Mouse (Mus musculus) gastrocnemius, postnatal 36 days (tissue): Measurements from ENCODE around the gene Eaf1. TPM values are rescaled to one million over a fixed set of nuclear protein-coding genes. Genes with fewer than 3 reads are reported as not detected.
"Not testable (repeated sequence)": the region's sequence is repeated elsewhere in the genome, so short reads cannot be mapped to it uniquely, and the experiment has no call there.

Source experiments
- DNase-seq, 2 experiments: peaks; one replicate each; pipeline ENCODE4 v3.0.0; 2022
- intact Hi-C: fragments of 180-260 bp; cut with DNase I; formaldehyde crosslinking; loops from one replicate; pipeline ENCODE4 v1.15.1; 2025
- long read RNA-seq, 2 experiments: library from polyadenylated mRNA; stranded (forward); transcript quantifications; one replicate each; pipeline ENCODE4 v2.0.0; 2021
- total RNA-seq, 2 experiments: library from RNA; stranded (reverse); gene quantifications; 2 replicates each; pipeline ENCODE4 v1.2.3; 2021

Gene Eaf1
- total RNA-seq, result 10 to 100 TPM; 10.5 to 11.7 TPM
- long read RNA-seq, experiment 1, full-length matches to known transcripts, result 2 of 8 reads
- long read RNA-seq, experiment 1, partial matches to known transcripts, result 0 of 8 reads
- long read RNA-seq, experiment 1, other reads (novel, unspliced or antisense), result 6 of 8 reads
- long read RNA-seq, experiment 2, full-length matches to known transcripts, result 4 of 4 reads
- long read RNA-seq, experiment 2, partial matches to known transcripts, result 0 of 4 reads
- long read RNA-seq, experiment 2, other reads (novel, unspliced or antisense), result 0 of 4 reads

DNA sequence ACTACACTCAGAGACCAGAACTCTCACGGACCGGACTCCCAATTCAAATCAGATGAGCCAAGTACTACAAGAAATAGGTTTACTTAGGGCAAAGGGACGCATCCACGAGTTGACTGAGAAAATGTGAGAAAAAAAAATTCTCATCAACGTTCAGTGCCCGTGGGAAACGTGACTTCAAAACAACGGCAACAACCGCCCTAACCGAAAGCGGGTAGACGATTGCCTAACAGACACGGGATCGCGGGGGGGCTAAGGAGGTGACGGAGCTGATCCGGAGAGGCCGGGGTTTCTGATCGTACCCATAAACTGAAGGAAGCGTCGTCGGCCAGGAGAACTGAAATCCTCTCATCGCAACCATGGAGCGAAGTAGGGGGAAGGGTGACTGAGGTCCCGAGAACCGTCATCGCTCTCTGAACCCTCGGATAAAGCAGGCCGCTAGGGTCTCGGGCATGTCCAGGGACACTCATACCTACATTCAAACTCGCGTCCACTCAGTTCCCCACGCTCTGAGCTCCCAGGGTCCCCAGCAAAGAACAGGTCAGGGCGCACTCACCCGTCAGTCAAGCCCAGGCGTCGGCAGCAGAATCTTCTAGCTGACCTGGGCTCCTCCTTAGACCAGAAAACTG lies at the start of gene Eaf1:
Gene Eaf1, plus strand, starts transcription at position 51 of the 626 bp plus-strand sequence.
- no peak for DNase-seq
- intact Hi-C loops, result no loop called here

DNA sequence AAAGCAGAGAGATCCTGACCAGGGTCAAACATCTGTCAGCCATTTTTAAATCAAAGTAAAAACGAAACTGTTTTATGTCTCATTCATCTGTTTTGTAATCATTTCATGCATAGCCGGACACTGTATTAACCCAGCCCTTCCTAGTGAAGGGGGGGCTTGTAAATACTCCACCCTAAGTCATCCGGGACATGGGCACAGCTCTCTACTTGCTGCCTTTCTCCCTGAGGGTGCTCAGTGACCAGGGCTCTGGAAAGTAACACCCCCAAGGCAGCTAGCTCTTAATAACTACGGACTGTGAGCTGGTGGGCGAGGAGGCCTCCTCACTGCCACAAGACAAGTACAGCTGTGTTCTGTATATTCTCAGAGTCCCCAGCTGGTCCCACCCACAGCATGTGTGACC lies 45.2 kb upstream of the Eaf1 start:
- DNase-seq, result no peak
- intact Hi-C loops, result no loop called here

DNA sequence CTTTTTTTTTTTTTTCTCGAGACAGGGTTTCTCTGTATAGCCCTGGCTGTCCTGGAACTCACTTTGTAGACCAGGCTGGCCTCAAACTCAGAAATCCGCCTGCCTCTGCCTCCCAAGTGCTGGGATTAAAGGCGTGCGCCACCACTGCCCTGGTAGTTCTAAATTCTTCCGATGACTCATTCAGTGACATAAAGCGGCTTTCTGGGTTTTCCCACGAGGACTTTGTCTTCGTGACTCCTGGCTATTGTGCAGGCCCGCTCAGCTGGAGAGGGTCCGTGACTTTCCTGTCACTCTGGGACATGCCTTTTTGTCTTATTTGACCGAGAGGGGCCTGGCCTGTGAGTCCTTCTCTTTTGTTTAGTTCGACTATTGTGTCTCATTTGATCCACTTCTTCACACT lies 40.3 kb upstream of the Eaf1 start:
- intact Hi-C loops, result not testable (repeated sequence)

DNA sequence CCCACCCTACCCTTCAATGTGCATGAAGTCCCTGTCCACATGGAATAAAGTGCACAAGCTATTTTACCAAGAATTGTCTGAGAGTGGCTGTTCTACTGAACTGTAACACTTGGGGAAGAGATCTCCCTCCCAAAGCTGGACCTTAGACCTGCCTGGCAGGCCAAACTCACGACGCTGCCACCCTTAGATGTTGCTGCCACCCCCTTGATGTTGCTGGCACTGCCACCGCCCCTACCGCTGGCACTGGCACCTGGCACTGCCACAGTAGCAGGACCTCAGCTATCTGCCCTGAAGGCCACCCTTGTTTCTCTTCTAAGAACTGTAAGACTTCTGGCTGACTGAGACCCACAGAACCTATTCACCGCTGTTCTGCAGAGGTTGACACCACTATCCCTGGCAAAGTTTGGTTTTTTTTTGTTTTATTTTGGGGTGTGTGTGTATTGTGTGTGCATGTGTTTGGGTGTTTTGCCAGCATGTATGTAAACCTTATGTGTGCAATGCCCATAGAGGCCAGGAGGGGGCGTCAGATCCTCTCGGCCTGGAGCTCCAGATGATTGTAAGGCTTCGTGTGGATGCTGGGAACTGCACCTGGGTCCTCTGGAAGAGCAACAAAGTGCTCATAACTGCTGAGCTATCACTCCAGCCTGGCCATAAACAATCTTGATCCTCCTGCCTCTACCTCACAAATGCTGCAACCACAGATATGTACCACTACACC lies 39.2 kb upstream of the Eaf1 start:
- intact Hi-C loops, result no loop called here
- no peak for DNase-seq

More for the DNA sequence above, 40.3 kb upstream of the Eaf1 start:
- not testable (repeated sequence) for DNase-seq

DNA sequence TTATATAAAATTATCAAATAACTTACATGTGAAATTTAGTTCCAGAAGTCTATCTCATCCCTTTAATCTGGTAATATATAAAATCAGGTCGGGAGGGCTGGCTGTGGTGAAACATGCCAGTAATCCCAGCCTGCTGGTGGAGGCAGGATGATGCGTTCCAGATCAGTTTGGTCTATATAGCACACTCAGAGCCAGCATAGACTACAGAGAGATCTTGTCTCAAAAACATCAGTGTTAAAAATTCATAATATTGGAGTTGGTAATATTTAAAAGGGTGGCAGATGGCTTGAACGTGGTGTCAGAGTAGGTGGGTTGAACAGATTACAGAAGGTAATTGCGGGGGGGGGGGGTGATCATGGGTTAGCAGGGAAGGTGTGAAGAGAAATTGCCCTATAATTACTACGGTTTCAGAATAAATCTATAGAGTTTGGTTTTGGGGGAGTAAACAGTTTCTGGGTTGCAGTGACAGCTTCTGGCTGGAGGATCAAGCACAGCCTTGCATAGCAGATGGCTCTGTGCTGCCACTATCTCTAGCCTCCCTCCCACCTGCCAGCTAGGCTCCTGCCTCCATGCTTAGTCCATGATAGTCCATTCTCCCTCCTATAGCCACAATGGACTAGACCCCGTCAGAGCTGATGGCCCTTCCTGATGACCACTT lies 38.0 kb upstream of the Eaf1 start:
- intact Hi-C loops, result no loop called here
- DNase-seq, result no peak

DNA sequence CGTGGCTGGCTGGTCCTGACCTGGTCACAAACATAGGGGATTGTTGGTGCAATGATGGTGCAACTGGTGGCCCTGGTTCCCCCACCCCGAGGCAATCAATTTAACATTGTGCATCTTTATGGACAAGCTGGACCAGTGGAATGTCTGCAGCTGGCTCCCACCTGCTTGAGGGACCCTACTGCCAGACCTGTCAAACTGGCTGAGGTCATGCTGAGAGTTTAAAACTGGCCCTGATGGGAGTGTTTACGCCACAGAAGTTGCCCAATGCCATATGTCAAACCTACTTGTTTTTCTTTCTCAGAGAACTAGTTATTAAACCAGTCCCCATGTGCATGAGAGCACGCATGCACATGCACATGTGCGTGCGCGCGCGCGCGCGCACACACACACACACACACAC lies 36.2 kb upstream of the Eaf1 start:
- DNase-seq, result no peak
- intact Hi-C loops, result no loop called here

DNA sequence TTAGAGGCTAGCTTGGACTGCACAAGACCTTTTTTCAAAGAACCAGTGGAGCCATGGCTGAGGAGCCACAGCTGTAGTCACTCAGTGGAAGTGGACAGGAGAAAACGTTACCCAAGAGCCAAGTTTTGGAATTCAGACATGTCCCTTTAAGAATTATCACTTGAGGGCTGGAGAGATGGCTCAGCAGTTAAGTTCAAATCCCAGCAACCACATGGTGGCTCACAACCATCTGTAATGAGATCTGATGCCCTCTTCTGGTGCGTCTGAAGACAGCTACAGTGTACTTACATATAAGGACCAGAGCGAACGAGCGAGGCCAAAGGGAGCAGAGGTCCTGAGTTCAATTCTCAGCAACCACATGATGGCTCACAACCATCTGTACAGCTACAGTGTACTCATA lies 32.0 kb upstream of the Eaf1 start:
- intact Hi-C loops, DNase-seq: not testable (repeated sequence)

DNA sequence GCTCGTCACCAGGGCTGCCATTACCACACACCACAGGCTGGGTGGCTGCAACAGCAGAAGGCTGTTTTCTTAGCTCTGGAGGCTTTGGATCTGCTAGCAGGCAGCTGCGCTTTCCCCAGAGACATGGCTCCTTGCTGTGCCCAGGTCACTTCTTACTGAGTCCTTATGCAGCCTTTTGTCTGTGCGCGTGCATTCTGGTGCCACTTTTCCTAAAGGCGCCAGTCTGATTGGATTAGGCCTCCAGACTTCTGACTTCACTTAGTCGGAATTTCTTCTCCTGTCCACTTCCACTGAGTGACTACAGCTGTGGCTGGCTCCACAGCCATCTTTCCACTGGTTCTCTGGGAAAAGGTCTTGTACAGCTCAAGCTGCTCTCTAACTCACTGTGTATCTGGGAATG lies 31.3 kb upstream of the Eaf1 start:
- intact Hi-C loops, result no loop called here
- DNase-seq, result no peak

DNA sequence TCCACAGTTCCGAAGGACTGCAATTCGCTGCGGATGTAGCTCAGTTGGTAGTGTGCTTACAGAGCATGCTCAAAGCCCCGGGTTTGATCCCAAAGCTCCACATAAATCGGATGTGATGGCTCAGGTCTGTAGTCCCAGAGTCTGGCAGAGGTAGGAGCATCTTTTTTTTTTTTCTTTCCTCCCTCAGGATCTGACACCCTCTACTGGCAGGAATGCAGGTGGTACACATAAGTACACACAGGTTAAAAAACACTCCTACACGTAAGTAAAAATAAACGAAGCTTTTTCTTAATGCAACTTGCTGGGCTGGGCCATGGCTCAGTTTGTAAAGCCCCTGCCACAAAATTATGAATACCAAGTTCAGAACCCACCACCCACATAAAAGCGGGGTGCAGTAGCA lies 30.0 kb upstream of the Eaf1 start:
- DNase-seq, result no peak
- intact Hi-C loops, result no loop called here

DNA sequence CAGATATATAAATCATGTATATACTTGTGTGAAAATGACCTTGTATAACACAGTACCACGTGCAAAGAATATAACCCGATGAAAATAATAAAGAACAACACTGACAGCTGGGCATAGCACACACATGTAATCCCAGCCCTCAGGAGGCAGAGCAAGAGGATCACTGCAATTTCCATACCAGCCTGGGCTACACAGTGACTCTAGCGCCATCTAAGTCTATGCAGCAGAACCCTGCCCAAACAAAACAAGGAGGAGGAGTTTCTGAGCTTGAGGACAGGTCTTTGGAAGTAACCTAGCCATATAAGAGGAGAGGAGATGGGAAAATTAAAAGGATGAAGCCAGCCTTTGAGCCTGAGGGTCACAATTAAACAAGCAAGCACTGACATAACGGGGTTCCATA lies 24.5 kb upstream of the Eaf1 start:
- intact Hi-C loops, result loop anchor here (2.0 to 5.0 kb wide), 3 partner anchors 33 to 102 kb away; partner anchors contain the start of gene Sh3bp5
- DNase-seq, result no peak

DNA sequence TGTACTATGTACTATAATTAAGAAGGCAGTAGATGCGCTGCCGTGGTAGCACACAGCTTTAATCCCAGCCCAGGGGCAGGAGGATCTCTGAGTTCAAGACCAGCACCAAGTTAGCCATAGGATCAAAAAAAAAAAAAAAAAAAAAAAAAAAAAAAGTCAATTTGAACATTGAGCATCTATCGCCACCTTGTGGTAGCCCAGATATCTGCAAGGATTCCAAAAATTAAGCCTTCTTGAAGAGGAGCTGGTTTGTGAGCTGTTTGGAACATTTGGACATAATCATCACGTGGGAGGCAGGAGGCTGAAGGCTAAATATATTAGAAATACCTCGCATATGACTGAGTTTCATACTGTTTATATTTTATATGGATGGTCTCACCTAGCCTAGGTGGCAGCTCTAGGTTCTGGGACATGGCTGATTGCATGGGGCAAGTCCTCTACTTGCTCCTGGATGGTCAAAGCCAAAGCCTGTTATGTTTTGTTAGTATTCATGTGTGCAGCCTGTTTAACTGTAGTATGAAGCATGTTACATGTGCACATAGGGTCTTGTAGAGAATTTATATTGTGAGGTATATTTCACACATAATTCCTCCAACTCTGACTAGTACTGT lies 21.6 kb upstream of the Eaf1 start:
- DNase-seq, result peak in 1 of 2 experiments; percentile 21
- intact Hi-C loops, result loop anchor here (2.0 to 5.0 kb wide), 2 partner anchors 105 to 200 kb away; no protein-coding TSS in a partner anchor

DNA sequence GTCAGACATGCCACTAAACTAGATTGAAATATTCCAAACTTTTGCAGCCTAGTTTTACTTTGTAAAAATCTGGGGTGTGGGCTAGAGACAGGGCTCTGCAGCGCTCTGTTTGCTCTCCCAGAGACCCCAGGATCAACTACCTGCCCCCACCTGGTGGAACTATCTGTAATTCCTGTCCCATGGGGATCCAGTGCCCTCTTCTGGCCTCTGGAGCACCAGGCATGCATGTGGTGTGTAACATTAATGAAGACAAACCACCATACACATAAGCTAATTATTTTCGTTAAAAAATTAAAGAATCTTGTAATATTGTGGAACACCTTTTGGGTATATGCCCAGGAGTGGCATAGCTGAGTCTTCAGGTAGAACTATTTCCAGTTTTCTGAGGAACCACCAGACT lies 20.9 kb upstream of the Eaf1 start:
- DNase-seq, result no peak
- intact Hi-C loops, result loop anchor here (2.0 to 5.0 kb wide), 2 partner anchors 106 to 200 kb away; no protein-coding TSS in a partner anchor

DNA sequence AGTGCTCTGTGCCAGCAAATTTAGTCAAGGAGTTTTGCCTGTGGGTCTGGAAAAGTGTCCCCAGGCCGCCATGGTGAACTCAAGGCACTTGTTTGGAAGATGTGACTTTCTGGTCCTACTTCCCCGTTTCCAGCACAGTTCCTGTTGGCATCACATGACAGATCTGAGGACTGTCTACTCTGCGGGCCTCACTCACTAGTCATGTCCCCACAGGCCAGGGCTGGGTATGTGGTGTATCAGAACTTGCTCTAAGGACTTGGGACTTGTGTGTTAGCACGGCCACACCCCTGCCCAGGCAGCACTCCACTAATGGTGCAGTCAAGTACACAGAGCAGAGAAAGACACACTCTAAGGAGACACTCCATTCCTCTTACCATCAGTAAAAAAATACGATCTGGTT lies 11.8 kb upstream of the Eaf1 start:
- no peak for DNase-seq
- intact Hi-C loops, result no loop called here

DNA sequence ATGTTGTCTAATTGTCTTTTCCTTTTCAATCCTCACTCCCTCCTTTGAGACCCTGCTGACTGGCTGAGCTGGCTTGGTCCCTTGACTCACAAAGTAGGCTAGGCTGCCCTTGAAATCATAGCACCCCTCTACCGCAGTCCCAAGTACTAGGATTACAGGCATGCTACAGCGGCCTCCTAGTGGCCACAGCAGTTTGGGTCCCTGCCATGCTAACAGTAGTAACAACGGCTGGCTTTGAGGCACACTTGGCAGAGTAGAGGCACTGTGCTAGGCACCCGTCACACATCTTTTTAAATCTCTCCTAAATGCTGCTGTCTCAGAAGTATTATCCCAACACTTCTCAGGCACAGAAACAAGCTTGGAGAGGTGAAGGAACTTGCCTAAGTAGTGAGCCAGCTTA lies 7.7 kb upstream of the Eaf1 start:
- DNase-seq, result no peak
- intact Hi-C loops, result no loop called here

DNA sequence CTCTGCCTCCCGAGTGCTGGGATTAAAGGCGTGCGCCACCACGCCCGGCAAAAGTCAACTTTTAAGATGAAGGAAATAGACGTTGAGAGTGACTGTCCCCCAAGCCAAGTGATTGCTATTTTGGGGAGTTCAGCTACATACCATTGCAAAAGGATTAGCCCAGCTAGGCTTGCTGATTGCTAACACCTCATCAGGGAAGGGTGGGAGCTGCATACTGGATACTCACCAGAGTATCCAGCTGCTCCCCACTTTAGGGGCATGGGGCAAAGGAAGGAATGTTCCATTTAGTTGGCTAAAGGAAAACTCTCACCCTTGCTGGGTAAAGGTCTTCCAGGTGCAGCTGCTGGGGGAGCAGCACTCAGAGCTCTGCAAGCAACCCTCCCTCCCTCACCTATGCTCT lies 6.1 kb upstream of the Eaf1 start:
- intact Hi-C loops, result no loop called here
- no peak for DNase-seq

DNA sequence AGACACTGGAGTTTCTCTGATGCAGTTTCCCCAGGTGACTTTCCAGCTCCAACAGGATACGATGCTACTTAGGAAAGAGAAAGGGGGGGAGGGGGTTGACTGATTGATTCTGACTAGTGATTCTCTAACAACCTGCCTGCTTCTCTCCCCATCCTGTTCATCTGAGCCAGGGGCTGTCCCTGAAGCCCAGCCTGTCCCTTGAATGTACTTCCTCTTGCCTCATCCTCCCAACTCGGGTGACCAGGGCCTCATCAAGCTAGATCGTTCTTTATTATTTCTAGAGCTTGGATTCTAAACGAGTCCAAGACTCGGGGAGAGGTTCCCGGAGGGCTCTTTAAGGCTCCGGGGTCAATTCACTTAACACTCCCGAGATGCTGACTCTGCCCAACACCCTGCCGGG lies 298 bp upstream of the Eaf1 start:
- intact Hi-C loops, result no loop called here
- no peak for DNase-seq

DNA sequence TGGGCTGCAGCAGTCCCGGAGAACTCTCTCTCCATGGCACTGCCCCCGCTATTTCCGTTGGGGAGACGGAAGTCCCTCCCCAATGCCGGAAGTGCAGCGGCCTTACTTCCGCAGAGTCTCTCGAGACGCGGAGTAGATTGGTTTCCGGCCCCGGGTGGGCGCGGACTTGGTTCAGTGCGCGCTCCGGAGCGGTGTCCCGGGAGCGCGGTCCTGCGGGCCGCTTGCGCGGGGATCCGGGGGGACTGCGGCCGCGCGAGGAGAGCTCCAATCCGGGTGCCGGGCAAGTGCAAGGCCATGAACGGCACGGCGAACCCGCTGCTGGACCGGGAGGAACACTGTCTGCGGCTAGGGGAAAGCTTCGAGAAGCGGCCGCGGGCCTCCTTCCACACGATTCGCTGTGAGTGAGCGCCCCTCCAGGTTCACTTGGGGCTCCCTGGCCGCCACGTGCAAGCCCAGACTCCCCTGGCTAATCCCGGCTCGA lies 816 bp downstream of the Eaf1 start, which contains the start of gene Mettl6:
Gene Mettl6, minus strand, starts transcription at position 66 of the 481 bp plus-strand sequence.
- intact Hi-C loops, result no loop called here

DNA sequence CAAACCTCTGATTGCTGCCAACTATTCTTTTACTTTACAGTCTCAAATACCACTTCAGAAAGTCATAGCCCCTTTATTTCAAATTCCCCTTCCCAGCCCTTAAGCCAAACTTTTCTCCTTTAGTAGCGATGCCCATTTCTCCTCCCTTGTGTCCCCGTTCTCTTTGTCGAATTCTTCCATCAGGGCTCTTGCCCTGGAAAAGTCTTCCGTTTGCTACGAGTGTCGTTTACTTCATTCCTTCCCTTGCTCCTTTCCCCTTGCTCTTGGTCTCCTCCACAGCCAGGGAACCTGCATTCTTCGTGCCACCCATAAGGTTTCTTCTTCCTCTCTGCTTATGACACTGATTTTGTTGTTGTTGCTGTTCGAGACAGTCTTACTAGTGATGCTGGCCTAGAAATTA lies 1.3 kb downstream of the Eaf1 start:
- DNase-seq, result no peak
- intact Hi-C loops, result no loop called here

More for the DNA sequence above, 816 bp downstream of the Eaf1 start, which contains the start of gene Mettl6:
- DNase-seq, result peak; percentile 84 to 85

DNA sequence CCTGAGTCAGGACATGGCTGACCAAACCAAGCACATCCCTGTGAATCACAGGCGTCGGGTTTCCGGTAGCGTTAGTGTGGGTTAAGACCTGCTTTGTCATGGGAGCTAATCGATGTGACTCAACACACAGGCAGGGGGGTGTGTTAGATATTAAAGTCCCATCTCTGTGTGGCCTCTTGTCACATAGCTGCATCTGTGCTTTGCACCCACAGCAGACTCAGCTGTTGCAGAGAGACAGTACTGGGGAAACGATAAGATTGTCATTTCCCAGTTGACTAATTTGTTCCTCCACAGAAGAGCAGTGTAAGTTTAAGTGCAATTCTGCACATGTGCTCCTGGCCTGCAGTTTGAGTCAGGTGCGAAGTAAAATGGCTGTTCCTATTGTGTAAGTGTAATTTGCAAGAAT lies 2.0 kb downstream of the Eaf1 start:
- DNase-seq, result no peak
- intact Hi-C loops, result no loop called here

DNA sequence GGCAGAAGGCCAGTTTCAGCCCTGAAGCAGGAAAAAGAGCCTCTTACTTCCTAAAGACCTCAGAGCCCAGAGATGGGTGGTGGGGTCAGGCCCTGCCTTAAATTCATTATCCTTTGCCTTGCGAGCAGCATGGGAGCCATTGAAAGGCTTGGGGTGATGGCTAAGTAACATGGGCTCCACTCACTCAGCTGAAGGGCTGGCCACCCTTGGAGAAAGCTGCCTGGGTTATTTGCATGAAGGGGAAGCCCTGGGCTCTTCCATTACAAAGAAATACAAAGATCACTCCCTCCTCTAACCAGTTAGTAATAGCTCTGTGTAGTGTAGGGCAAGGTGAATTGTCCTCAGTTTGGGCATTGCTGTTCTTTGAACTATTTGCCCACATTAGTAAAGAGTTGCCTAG lies 5.3 kb downstream of the Eaf1 start:
- DNase-seq, result no peak
- intact Hi-C loops, result no loop called here
